Mouse (Mus musculus) T-helper 1 cell (primary cell): ENCODE measurements around the gene Vgf.

ENCODE experiments used
- in situ Hi-C: fragments of 300-600 bp; cut with MboI, MseI; formaldehyde crosslinking; loops from one replicate; pipeline ENCODE4 v1.15.1; 2025; ENCODE audit warnings: high pct_unique_total_duplicates

Gene Vgf

DNA sequence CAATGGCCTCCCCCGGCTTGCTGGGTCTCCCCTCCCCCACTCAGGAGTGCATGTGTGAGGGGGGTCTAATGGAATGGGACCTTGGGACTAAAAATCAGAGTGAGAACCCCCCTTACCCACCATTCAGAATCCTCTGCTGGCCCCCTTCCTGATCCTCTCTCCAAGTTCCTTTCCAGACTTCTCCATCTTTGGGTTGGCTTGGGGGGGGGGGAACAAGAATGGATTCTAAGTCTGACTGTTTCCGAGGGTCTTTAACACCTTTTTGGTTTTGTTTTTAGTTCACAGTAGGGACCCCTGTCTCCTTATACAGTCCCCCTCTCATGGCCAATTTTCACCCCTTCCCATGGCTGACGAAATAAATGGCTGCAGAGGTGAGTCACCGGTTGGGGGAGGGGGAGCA lies at the start of gene Vgf:
Gene Vgf, plus strand, starts transcription at position 301 of the 400 bp plus-strand sequence.
- in situ Hi-C loops, result no loop called here

DNA sequence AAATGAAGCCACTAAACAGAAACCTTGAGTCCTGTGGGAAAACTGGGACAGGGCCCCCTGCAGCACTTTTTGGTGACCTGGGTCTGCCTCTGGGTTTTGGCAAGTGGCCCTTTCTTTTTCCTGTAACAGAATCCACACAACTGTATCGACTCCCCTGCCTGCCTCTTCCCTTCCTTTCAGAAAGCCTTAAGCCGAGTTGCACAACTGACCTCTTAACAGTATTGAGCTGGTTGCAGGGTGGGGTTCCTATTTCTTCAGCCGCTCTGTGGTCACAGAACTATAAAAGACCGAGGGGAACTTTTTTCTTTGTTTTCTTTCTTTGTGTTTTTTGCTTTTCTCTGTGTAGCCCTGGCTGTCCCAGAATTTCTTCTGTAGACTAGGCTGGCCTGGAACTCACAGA lies 48.4 kb upstream of the Vgf start:
- in situ Hi-C loops, result no loop called here

DNA sequence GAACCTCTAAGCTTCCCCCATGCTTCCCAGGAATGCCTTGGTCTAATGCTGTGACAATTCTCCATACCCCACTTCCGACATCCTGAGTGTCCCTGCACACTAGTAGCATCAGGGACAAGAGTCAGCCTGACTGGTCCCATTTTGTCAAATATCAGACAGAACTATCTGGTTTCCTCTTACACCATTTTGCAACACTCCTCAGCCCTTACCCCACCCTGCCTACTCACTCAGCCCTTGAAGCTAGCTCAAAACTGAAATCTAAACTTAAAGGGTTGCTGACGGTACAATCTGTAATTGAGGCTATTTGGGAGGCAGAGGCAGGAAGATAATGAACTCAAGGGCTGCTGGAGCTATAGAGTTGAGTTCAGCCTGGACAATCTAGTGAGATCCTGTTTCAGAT lies 46.4 kb upstream of the Vgf start:
- in situ Hi-C loops, result no loop called here

- in situ Hi-C loops, result no loop called here
Measured at GRCm38 (mm10) chr5:136980974-136981373, 45.2 kb upstream of the Vgf start.

GRCm38 (mm10) chr5:136982338-136982930 lies 43.8 kb upstream of the Vgf start:
- in situ Hi-C loops, result no loop called here

DNA sequence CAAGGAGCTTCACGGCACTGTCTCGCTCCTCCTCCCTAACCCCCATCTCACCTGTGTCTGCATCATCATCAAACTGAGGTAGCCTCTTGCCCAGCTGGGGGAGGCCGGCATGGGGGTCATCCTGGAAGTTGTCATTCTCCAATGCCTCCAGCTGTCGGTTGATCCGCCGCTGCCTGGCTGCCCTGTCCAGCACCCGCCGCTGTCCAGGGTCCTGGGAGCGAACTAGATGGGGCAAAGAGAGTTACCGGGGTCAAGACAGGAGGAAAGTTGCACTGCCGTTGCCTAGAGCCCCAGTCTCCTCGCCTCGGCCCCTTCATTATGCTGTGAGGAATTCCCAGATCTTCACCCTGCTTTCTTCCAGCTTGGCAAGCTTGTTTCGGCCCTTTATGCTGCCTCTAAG lies 41.4 kb upstream of the Vgf start:
- in situ Hi-C loops, result no loop called here

- in situ Hi-C loops, result no loop called here
Measured at GRCm38 (mm10) chr5:136986695-136987137, 39.5 kb upstream of the Vgf start, which contains the start of gene Plod3. Plod3 (plus strand) TSS chr5:136987019.

GRCm38 (mm10) chr5:136987138-136987933 lies 38.9 kb upstream of the Vgf start:
- in situ Hi-C loops, result no loop called here

DNA sequence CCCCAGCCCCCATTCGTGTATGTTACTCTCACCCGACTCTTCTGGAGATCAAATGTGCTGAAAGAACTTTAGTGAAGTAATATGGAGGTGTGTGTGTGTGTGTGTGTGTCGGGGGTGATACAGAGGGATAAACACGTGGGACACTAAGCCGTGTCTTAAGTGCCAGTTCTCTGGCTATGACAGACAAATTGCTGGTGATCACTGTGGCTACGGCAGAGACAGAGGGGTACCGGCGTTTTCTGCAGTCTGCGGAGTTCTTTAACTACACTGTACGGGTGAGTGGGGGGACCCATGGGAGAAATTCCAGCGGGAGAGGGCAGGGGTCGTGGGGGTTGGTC lies 38.3 kb upstream of the Vgf start, which contains the start of gene Znhit1:
Gene Znhit1, minus strand, starts transcription at position 88 of the 338 bp plus-strand sequence.
- in situ Hi-C loops, result no loop called here

- in situ Hi-C loops, result no loop called here
Measured at GRCm38 (mm10) chr5:136988420-136988819, 37.8 kb upstream of the Vgf start.

DNA sequence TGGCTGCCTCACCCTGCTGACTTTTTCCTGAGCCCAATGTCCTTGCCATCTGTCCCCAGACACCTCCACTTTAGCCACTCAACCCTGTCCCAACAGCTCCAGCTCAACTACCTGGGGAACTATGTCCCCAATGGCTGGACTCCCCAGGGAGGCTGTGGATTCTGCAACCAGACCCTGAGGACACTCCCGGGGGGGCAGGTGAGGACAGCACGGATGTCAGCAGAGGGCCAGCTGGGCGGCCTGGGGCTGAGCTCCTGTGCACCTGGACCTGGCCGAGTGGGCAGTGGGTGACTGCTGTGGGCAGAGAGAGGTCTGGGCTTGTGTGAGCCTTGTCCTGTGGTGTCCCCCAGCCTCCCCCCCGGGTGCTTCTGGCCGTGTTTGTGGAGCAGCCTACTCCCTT lies 36.4 kb upstream of the Vgf start:
- in situ Hi-C loops, result no loop called here

GRCm38 (mm10) chr5:136999449-136999848 lies 26.7 kb upstream of the Vgf start:
- in situ Hi-C loops, result no loop called here

DNA sequence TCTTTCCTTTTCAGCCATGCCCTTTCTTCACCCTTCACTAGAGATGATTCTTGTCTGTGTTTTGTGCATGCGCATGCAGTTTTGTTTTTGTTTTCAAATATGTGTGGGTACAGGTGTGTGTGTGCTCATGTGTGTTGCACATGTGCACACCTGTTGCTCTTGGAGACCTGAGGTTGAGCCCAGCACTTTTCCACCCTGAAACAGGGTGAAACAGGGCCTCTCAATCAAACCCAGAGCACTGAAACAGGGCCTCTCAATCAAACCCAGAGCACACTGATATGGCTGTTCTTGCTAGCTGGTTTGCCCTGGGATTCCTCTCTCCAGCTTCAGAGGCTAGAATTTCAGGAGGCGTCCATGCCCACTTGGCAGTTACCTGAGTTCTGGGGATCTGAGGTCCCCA lies 25.6 kb upstream of the Vgf start:
- in situ Hi-C loops, result no loop called here

DNA sequence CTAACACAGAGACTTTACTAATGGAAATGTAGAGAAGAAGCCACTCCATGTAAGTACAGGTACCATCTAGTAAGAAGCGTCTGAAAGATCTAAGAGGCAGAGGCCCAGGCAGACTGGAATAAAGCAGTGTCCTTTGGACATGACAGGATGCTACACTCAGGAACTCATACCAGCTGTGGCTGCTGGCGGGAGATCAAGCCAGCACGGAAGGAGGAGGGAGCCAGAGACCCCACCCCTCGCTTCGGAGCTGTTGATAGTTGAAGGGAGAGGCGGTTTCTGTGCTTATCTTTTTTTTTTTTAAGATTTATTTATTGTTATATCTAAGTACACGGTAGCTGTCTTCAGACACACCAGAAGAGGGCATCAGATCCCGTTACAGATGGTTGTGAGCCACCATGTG lies 18.9 kb upstream of the Vgf start:
- in situ Hi-C loops, result no loop called here

GRCm38 (mm10) chr5:137009988-137010387 lies 16.2 kb upstream of the Vgf start:
- in situ Hi-C loops, result no loop called here

DNA sequence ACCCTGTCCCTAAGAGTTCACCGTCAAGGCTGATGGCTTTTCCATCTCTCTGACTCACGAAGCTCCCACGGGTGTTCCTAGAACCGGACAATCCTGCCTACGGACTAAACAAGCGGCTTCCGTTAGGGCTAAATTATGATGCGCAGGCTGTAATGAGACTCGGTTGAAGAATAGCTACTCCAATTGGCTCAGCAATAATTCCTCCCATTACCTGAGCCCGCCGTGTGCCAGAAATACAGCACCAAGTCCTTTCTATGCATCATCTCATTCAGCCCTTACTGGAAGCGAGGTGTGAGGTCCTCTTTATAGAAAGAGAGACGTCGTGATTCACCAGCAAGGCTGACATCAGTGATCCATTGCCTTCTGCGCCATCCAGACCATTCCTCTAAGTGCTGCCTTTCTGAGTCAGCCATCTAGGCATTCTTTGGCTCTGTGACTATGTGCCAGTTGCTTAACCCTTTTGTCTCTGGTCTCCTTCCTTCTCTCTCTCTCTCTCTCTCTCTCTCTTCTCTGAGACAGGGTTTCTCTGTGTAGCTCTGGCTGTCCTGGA lies 13.7 kb upstream of the Vgf start:
- in situ Hi-C loops, result no loop called here

GRCm38 (mm10) chr5:137015913-137016312 lies 10.3 kb upstream of the Vgf start:
- in situ Hi-C loops, result loop anchor here (5.0 kb wide), 1 partner anchor 86 kb away; no protein-coding TSS in a partner anchor

DNA sequence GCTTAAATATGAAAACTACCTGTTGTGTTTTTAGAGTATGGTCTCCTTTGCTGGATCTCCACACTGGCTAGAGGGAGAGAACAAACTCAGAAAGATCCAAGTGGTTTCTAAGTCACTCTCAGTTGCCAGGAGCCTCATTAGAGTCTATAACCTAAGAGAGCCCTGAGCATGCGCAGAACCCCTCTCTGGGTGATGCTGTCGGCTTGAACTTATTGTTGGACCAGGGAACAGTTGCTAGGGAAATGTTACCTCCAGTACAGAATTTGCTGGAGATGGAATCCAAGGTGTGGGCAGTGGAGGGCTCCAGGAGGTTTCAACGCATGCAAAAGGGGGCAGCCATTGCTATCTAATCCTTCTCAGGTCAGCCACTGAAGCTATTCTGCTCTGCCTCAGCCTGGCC lies 1.9 kb upstream of the Vgf start:
- in situ Hi-C loops, result no loop called here

- in situ Hi-C loops, result no loop called here
Measured at GRCm38 (mm10) chr5:137025132-137025531, 1.1 kb upstream of the Vgf start.

DNA sequence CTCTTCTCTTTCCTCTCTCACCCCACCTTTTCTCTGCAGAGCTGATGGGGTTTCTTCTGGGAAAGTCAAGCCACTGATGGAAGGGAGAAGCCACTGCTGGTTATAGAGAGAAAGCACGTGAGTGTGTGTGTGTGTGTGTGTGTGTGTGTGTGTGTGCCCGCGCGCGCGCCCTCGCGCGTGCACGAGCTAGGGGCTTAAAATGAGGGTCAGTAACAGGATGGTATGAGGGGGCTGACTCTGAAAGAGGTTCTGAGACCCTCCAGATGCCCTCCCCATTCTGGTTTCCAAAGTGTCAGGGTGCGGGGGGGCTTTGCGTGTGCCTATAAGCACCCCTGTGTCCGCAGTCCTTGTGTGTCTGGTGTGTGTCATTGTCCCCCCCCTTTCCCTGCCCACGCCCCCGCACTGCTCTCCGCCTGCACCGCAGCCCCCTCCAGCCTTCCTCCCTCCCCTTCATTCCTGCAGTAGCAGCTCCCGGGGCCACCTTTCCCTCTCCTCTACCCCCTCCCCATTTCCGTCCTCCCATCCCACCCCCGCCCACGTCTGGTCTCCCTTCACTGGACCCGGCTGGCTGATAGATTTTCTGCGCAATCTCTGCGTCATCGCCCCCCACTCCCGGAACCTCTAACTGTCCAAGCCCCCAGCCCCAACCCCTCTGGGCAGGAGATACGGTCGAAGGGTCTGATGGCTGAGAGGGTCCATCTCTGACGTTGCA lies 2.5 kb downstream of the Vgf start:
- in situ Hi-C loops, result no loop called here

DNA sequence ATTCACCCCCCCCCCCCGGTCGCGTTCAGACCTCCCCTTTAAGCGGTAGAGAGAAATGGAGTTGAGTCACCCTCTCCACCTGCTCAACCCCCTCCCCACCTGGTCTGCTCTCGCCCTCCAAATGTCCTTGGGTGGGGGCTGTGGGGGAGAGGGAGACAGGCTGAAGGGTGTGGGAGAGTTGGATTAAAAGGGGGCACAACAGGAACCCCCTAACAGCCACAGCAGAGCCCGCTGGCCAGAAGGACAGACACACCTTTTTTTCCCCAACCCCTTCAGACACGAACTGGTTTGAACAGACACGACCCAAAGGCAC lies 3.0 kb downstream of the Vgf start:
- in situ Hi-C loops, result no loop called here

- in situ Hi-C loops, result no loop called here
Measured at GRCm38 (mm10) chr5:137029643-137030415, 3.6 kb downstream of the Vgf start.
